Mouse (Mus musculus) megakaryocyte, adult 5-6 weeks (primary cell): ENCODE measurements around the gene Speg. TPM values are rescaled to one million over a fixed set of nuclear protein-coding genes. Genes with fewer than 3 reads are reported as not detected.

Experiments used
- ATAC-seq: 2 replicates; pipeline ENCODE4 v1.8.0; 2016; ENCODE audit warnings: mild to moderate bottlenecking, inconsistent platforms; ENCODE audit not compliant: poor library complexity, severe bottlenecking
- total RNA-seq, 2 experiments: library from RNA; stranded (forward) in 1 of 2; stranded (reverse) in 1 of 2; fragments of 153-499, 151-499 nt in 1 of 2; fragments of 221-1000, 200-1000 nt in 1 of 2; gene quantifications; 2 replicates each; pipeline versions ENCODE4 v1.2.3 to v1.2.4; 2015 to 2017

Gene Speg
- total RNA-seq, 2 experiments from 2014 or later, result 0.11 TPM; not detected in 1

DNA sequence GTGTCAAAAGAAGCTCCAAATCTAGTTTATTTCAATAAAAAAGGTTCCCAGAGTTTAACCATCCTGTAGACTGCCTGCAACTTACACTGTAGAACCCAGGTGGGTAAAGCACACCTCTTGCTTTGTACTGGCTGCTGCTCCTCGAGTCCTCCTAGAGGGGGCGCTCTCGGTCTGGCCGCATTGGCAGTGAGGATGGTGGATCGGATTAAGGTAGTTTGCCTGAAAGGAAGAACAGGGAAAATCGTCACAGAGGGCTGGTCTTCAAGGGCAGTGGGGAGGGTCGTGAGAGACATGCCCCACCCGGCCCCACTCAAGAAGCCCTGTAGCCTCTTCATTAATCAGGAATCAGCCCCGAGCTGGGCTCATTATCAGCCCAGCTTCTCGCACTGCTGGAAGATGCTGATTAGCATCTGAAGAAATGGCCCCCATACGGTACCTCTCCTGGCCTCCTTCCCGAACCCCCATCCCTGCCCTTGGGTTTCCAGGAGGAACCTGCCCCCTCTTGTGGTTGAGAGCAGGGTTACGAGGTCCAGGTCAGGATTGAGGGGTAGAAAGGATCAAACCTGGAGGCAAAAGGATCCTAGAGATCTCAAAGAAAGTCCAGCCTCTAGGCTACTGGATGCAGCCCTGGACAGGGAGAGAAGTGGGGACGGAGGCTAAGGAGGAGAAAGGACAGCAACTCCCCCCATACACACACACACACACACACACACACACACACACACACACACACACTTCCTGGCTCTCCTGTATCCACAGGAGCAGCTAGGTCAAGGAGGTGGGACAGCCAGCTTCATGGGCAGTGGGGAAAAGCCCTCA is 81.9 kb downstream of the Speg start:
- ATAC-seq, result no peak

- no peak for ATAC-seq
Observed at GRCm38 (mm10) chr1:75457710-75458024, 82.6 kb downstream of the Speg start.

DNA sequence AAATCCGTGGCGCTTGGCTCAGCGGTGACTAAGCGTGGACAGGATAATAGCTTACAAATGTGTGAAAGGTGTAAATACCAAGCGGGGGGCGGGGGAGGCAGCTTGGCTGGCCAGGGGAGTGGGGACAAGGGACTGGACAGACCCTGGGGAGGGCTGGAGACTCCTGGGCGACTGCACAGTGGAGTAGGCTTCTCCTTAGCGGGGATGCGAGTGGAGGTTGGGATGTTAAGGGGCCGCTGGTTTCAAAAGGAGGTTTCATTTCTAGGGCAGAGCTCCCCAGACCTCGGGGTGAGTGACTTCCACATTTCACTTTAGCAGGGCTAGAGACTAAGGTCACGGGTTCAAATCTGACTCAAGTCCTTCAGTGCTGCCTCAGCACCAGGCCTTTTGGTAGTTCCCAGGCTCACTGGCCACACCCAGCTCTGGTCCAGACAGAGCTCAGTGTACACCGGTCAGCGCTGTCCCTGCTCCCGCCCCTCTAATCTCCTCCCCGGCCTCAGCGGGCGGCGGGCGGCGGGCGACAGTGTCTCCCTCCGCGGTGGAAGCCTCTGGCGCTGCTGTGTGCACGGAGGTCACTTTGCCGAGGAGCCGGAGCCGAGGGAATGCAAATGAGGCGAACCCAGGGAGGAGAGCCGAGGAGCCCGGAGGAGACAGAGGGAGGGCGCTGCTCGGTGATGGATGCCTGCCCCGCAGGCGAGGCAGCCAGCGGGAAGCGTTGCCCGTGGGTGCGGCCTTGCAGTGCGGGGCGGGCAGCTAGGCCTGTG is 83.1 kb downstream of the Speg start:
- no peak for ATAC-seq

DNA sequence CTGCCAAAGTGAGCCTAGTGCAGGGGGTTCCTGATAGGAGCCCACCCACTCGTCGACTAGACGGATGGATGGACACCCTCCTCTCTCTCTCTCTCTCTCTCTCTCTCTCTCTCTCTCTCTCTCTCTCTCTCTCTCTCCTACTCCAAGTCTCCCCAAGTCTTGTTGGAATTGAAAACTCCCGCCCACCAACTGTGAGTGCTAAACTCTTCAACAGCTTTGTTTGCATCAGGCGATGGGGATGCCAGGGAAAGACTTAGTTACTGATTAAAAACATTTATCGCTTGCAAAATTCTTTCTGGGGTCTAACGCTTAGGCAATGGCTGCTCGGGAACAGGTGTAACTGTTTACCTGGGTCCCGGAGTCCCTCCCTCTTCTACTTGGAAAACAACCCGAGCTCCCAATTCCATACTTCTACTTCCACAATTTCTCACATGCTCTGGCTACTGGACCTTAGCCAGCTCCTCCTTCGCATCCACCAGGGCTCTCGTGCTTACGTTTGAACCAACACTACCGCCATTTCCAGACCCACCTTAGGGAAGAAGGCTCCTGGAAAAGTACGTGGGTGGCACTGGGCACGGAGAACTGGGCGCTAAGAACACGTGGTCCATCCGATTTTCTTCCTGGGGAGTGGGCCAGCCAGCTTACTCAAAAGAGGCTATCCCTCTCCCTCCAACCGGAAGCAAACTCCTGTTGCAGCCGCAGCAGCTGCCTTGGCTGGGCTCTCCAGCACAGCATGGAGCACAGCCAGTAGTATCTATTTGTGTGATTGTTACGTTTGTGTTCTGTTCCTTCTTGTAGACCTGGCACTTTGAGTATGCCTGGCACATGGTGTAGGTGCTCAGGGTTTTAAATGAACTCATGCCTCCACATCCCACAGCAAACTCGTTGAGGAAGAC is 83.9 kb downstream of the Speg start:
- no peak for ATAC-seq

DNA sequence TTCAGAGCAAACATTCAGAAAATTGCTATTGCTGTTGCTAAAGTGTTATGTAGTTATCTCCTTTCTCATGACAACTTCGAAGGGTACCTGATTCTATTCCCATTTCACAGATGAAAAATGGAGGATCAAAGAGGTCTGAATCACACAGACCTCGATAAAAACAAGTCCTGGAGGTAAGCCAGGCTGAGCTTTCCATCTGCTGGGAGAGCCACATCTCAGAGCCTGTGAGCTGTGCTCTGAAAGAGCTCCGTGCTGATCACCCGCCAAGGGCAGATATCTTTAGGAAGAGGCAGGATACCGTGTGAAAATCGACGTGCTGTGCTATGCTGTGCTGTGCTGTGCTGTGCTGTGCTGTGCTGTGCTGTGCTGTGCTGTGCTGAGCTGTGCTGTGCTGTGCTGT is 85.2 kb downstream of the Speg start:
- ATAC-seq, result no peak

DNA sequence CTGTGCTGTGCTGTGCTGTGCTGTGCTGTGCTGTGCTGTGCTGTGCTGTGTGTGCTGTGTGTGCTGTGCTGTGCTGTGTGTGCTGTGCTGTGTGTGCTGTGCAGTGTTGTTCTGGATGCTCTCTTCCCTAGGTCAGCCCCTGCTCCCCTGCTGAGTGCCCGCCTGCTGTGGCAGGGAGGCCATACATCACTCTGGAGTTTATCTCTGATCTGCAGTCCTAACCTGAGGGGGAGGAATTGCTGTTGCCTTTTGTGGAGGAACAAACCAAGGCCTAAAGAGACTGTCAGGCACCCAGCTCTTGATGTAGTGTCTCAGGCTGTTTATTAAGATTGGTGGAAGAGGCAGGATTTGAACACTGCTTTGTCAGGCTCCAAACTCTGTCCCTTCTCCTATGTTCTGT is 87.5 kb downstream of the Speg start:
- ATAC-seq, result no peak

- ATAC-seq, result no peak
Observed at GRCm38 (mm10) chr1:75463652-75464204, 88.6 kb downstream of the Speg start.

GRCm38 (mm10) chr1:75467215-75467927 is 92.3 kb downstream of the Speg start:
- peak; percentile 73 for ATAC-seq

DNA sequence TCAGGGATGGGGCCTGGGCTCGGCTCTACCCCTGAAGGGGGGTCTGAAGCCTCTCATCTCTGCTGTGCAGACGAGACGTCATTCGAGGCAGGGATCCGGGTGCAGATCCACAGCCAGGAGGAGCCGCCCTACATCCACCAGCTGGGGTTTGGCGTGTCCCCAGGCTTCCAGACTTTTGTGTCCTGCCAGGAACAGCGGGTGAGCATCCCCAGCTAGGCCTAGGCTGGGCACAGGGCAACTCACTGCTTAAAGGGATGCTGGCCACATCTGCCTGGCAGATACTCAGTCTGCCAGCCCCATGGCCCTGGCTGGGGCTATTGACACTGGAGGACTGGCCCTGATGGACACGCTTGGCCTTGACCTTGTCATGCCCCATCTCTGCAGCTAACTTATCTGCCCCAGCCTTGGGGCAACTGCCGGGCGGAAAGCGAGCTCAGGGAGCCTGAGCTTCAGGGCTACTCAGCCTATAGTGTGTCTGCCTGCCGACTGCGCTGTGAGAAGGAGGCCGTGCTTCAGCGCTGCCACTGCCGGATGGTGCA is 94.3 kb downstream of the Speg start:
- ATAC-seq, result no peak

DNA sequence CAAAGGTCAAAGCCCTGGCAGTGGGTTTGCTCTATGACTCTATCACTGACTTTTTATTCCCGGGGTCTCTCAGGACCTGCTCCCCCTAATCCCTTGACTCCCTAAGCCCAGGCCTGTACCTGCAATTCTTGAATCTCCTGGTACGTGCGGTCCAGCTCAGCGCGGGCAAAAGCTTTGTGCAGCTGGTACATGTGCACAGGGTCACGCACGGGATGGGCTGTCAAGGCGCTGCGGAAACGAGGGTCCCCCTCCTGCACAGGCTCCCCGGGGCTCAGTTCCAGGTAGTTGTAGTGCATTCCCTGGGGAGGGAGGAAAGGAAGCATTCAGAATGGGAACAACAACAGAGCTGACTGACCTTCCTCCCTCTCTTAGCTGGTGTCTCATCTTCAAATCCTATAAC is 101.3 kb downstream of the Speg start:
- ATAC-seq, result no peak

- peak; percentile 48 for ATAC-seq
Observed at GRCm38 (mm10) chr1:75477264-75477965, 102.3 kb downstream of the Speg start.

- ATAC-seq, result no peak
Observed at GRCm38 (mm10) chr1:75477966-75478290, 102.8 kb downstream of the Speg start.

DNA sequence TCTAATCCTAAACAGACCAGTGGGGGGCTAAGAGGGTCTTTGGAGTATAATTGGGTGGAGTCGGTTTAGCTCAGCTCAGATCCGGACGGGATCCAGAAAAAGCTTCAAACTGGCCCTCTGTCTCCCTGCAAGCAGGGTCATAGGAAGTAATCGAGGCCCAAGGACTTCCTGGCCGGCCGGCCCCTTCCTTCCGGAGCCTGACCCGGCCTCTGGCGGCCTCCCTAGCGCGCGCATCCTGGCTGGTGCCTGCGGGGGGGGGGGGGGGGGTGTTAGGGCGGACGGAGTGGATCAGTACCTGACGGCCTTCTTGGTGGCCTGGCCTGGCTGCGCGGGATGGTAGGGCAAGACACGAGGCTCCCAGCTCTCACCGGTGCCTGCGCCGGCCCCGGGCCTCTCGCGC is 103.4 kb downstream of the Speg start:
- ATAC-seq, result peak; percentile 37; the same call in 1 of the 2 replicates

DNA sequence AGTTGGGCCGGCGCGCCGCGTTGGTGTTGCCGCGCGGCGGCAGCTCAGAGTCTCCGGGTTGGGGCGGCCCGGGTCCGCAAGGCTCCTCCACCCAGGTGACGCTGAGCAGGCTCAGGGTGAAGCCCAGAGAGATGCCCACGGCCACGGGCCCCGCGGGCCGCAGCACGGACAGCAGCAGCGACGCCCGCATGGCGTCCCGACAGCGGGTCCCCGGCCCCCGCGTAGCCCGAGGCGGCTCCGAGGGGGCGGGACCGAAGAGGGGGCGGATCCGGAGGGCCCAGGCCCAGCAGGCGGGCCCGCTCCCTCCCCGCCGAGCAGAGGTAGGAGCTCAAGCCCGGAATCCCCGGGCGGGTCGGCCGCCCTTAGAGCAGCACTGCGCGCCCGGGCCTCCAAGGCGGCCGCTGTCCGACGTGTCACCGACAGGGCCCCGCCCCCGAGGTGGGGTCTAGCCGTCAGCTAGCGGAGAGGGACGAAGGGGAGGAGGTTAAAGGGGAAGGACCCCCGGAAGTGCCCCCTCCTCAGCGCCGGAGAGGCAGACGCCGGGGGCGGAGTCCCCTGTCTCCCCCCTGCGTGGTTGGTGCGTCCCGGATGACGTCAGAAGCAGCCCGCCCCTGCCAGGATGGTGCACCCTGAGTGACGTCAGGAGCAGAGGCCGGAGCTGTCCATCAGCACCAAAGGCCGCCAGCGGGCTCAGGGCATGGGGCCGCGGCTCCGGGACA is 104.0 kb downstream of the Speg start, which contains the start of the genes Chpf and Tmem198:
TSS of gene Chpf (minus strand) at position 392 of the 719 bp plus-strand sequence.
TSS of gene Tmem198 (plus strand) at position 617 of the 719 bp plus-strand sequence.
- peak; percentile 82 for ATAC-seq

GRCm38 (mm10) chr1:75479635-75479989 is 104.5 kb downstream of the Speg start:
- no peak for ATAC-seq

- no peak for ATAC-seq
Observed at GRCm38 (mm10) chr1:75480036-75480435, 104.9 kb downstream of the Speg start.

- ATAC-seq, result no peak
Observed at GRCm38 (mm10) chr1:75480735-75481134, 105.6 kb downstream of the Speg start.
